In the genomic region with DNA sequence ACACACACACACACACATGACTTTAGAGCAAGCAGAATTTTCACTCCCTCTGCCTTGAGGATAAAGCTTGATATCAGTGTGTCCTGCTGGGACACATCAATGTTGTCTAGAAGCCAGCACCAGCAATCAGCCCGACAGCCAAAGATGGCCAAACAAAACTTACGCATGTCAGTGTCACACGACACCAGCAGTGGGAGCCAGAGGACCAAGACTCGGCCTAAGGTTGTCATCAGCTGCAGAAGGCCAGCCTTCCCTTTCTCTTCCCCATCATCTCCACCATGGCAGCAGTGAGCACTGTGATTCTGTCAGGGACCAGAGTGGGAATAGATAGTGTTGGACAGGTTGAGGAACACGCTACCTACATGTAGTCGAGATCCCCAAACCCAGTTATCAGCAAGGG, we compare ENCODE assay signal across 9 mouse cellular contexts. TPM values are rescaled to one million over a fixed set of nuclear protein-coding genes. Genes with fewer than 3 reads are reported as not detected.
DNase-seq lines count a peak whose midpoint lies in the region; ATAC-seq and TF ChIP-seq lines count a peak whose summit lies in the region.
"Had no signal": no experiment of that assay in that cellular context is flagged by ENCODE, and none has a peak within 500 bp of the region (broad histone marks: within the 10 kb centered on the region; RNA-seq: fewer than 3 reads in every experiment).

No protein-coding gene starts in this region.

- H3K27me3 ChIP-seq in neural tube, embryonic 11.5 days (ENCODE audit: control insufficient read depth, insufficient read depth, low read length) = no peaks in the 10 kb centered on the region
- no peaks in the 10 kb centered on the region for H3K27me3 ChIP-seq in neural tube, embryonic 15.5 days (replicated peaks)
- H3K27me3 ChIP-seq: limb, embryonic 13.5 days had no signal

- DNase-seq in gastrocnemius, postnatal 14 days = peak; percentile 13
- DNase-seq in gastrocnemius, postnatal 36 days = no peak
- DNase-seq in neural tube, embryonic 11.5 days (ENCODE audit: low spot score) = peak; percentile 39
- DNase-seq in kidney, postnatal 4 days = peak; percentile 71 to 74
- DNase-seq in spleen, adult 18-20 months = peak; percentile 8 to 30
- DNase-seq in urinary bladder, adult 2 months (ENCODE audit: low spot score) = no peak

- H3K4me2 ChIP-seq in neural tube, embryonic 11.5 days (ENCODE audit: low read depth) = no peak overlapping the region
- H3K4me2 ChIP-seq in neural tube, embryonic 15.5 days = no peak overlapping the region
- H3K4me2 ChIP-seq: limb, embryonic 13.5 days had no signal

- H3K4me1 ChIP-seq in neural tube, embryonic 11.5 days (ENCODE audit: control insufficient read depth, insufficient read depth, low read length) = peaks cover 5% of the 10 kb centered on the region; the same call in 1 of the 2 replicates
- peaks cover 19% of the 10 kb centered on the region for H3K4me1 ChIP-seq in neural tube, embryonic 15.5 days
- peaks cover 3% of the 10 kb centered on the region for H3K4me1 ChIP-seq in bone marrow macrophage, adult 2 months (ENCODE audit: control insufficient read depth, insufficient read depth, low read length)

- no peak for ATAC-seq in neural tube, embryonic 11.5 days (ENCODE audit: insufficient read depth, low FRiP score, low TSS enrichment)
- no peak for ATAC-seq in neural tube, embryonic 15.5 days (ENCODE audit: low FRiP score)

- TF ChIP-seq POLR2A in bone marrow macrophage, adult 2 months (IDR thresholded peaks at IDR 0.05; ENCODE audit: borderline replicate concordance, low read depth, low read length) = no peak

- peaks cover 2% of the 10 kb centered on the region; the same call in 1 of the 2 replicates for H3K36me3 ChIP-seq in neural tube, embryonic 11.5 days (ENCODE audit: control insufficient read depth, insufficient read depth, low read length)
- peaks cover 6% of the 10 kb centered on the region for H3K36me3 ChIP-seq in neural tube, embryonic 15.5 days

- H3K27ac ChIP-seq in neural tube, embryonic 11.5 days (ENCODE audit: low read depth, low read length) = no peak overlapping the region
- H3K27ac ChIP-seq in neural tube, embryonic 15.5 days (replicated peaks) = no peak overlapping the region
- no peak overlapping the region for H3K27ac ChIP-seq in bone marrow macrophage, adult 2 months (ENCODE audit: insufficient read depth, low read depth, low read length)
- H3K27ac ChIP-seq: limb, embryonic 13.5 days had no signal

- no peak overlapping the region for H3K9ac ChIP-seq in neural tube, embryonic 11.5 days (ENCODE audit: low read length)
- H3K9ac ChIP-seq in neural tube, embryonic 15.5 days (replicated peaks) = no peak overlapping the region
- H3K9ac ChIP-seq: limb, embryonic 13.5 days had no signal

- H3K4me3 ChIP-seq in neural tube, embryonic 11.5 days (ENCODE audit: low read depth, low read length) = no peak overlapping the region
- no peak overlapping the region for H3K4me3 ChIP-seq in neural tube, embryonic 15.5 days (replicated peaks)
- no peak overlapping the region for H3K4me3 ChIP-seq in bone marrow macrophage, adult 2 months (ENCODE audit: insufficient read depth, low read length)
- H3K4me3 ChIP-seq: limb, embryonic 13.5 days had no signal

- 69% methylated on average over 6 of the region's 6 CpGs for WGBS in neural tube, embryonic 11.5 days
- WGBS in neural tube, embryonic 15.5 days = 60% methylated on average over 6 of the region's 6 CpGs

- TF ChIP-seq CTCF in bone marrow macrophage, adult 2 months (IDR thresholded peaks at IDR 0.05; ENCODE audit: low read depth, low read length) = peak; percentile 56

- H3K9me3 ChIP-seq in neural tube, embryonic 11.5 days (ENCODE audit: control insufficient read depth, low read length) = no peaks in the 10 kb centered on the region
- H3K9me3 ChIP-seq in neural tube, embryonic 15.5 days (replicated peaks) = no peaks in the 10 kb centered on the region
- H3K9me3 ChIP-seq: limb, embryonic 13.5 days had no signal

- intact Hi-C loops in gastrocnemius, postnatal 14 days (cut with DNase I; ENCODE audit: low total_unique reads) = loop anchor here (10.0 kb wide), 1 partner anchor 61 kb away; no protein-coding TSS in a partner anchor
- intact Hi-C loops in gastrocnemius, postnatal 36 days (cut with DNase I) = loop anchor here (2.0 kb wide), 1 partner anchor 63 kb away; no protein-coding TSS in a partner anchor

RNA-seq across cellular contexts. Expression of a gene that starts 2.1 kb away (rescaled TPM):
- 1 to 10 TPM; 5.6 to 6.4 TPM for total RNA-seq in gastrocnemius, postnatal 14 days (2021)
- total RNA-seq in gastrocnemius, postnatal 36 days (2021) = 1 to 10 TPM; 4.8 to 6.4 TPM
- polyA plus RNA-seq in neural tube, embryonic 11.5 days (2014; fragmentation: Nextera tagmentation; extraction: Ambion mirVana) = 76.9 and 78.2 TPM in 2 replicates
- 40.3 and 46.8 TPM in 2 replicates for polyA plus RNA-seq in neural tube, embryonic 15.5 days (2015; fragmentation: Nextera tagmentation; extraction: Ambion mirVana)
- polyA plus RNA-seq in bone marrow macrophage, adult 2 months (2012; ENCODE audit: insufficient read depth, insufficient read length, missing spikeins) = 55.3 and 61.5 TPM in 2 replicates
- 26.8 and 27.5 TPM in 2 replicates for polyA plus RNA-seq in urinary bladder, adult 2 months (2012; rRNA removed)

RNA-seq across cellular contexts. Expression of a gene that starts 35.6 kb away (rescaled TPM):
- 1 to 10 TPM; 4.7 to 5.9 TPM for total RNA-seq in gastrocnemius, postnatal 14 days (2021)
- total RNA-seq in gastrocnemius, postnatal 36 days (2021) = 1 to 10 TPM; 3.6 to 4.2 TPM
- polyA plus RNA-seq in neural tube, embryonic 11.5 days (2014; fragmentation: Nextera tagmentation; extraction: Ambion mirVana) = 22.9 and 24.2 TPM in 2 replicates
- polyA plus RNA-seq in neural tube, embryonic 15.5 days (2015; fragmentation: Nextera tagmentation; extraction: Ambion mirVana) = 16.9 and 17.0 TPM in 2 replicates
- 2.4 and 4.2 TPM in 2 replicates for polyA plus RNA-seq in bone marrow macrophage, adult 2 months (2012; ENCODE audit: insufficient read depth, insufficient read length, missing spikeins)
- 5.2 and 6.8 TPM in 2 replicates for polyA plus RNA-seq in urinary bladder, adult 2 months (2012; rRNA removed)

RNA-seq across cellular contexts. Expression of a gene that starts 52.8 kb away (rescaled TPM):
- total RNA-seq in gastrocnemius, postnatal 14 days (2021) = under 1 TPM; 0.59 to 0.60 TPM
- 1 to 10 TPM in 1 of 2 experiments, under 1 TPM in 1; 0.61 to 1.5 TPM for total RNA-seq in gastrocnemius, postnatal 36 days (2021)
- 2.4 and 3.8 TPM in 2 replicates for polyA plus RNA-seq in neural tube, embryonic 11.5 days (2014; fragmentation: Nextera tagmentation; extraction: Ambion mirVana)
- 0.99 and 6.4 TPM in 2 replicates for polyA plus RNA-seq in neural tube, embryonic 15.5 days (2015; fragmentation: Nextera tagmentation; extraction: Ambion mirVana)
- 1.7 and 5.0 TPM in 2 replicates for polyA plus RNA-seq in bone marrow macrophage, adult 2 months (2012; ENCODE audit: insufficient read depth, insufficient read length, missing spikeins)
- 2.4 and 2.7 TPM in 2 replicates for polyA plus RNA-seq in urinary bladder, adult 2 months (2012; rRNA removed)

Comparison
In these comparisons a context has a peak if more than half of its experiments do, and no peak if none do; other contexts are left out.
1. DNase-seq: peak in gastrocnemius, postnatal 14 days (single experiment), neural tube, embryonic 11.5 days (single experiment), kidney, postnatal 4 days (2 of 2) and spleen, adult 18-20 months (2 of 2); none in gastrocnemius, postnatal 36 days (0 of 2) and urinary bladder, adult 2 months (single experiment).